In the genomic region with DNA sequence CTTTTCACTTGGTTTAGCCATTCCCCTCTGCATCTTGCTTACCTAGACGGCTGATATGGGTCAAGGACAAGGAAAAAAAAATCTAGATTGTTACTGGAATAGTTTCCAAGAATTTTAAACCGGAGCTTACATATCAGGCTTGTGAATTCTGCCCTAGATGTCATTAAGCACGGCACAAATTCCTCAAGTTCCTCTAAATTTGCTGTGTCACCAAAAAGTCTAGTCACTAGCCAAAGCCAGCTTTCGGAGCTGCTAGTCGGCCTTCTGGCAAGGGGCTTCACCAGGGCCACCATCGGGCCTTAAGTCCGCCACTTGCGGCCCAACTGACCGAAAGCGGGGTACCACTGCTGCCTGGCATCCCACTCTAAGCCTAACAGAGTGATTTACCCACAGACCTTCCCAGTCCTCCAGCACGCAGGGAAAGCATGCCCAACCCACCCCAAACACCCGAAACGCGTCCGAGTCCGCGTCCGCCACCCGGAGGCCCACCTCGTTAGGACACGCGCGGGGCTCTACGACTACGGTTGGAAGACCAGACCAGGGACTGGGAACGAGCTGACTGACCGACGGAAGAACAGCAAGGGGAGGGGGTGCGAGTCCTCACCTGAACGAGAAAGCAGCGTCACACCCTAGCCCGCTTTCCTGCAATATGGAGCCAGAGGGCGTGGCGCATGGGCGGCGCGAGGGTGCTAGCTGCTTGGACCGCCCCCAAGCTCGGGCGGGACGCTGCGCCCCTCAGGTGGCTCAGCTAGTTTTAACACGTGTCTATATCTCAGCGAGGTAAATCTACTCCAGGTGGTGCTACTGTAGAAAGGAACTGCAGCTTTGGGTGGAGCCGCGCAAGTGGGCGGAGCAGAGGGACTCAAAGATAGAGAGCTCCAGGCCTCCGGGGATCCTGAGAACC, we compare ENCODE assay signal across 7 mouse cellular contexts. TPM values are rescaled to one million over a fixed set of nuclear protein-coding genes. Genes with fewer than 3 reads are reported as not detected.
DNase-seq lines count a peak whose midpoint lies in the region; ATAC-seq lines count a peak whose summit lies in the region.

A gene (minus strand): TSS at position 843 of the 904 bp plus-strand sequence.

- H3K4me1 ChIP-seq in intestine, embryonic 15.5 days (replicated peaks): 0 out of 2 replicates have a peak, but pooled peaks cover 2% of the 10 kb centered on the region
- peaks cover 24% of the 10 kb centered on the region for H3K4me1 ChIP-seq in midbrain, embryonic 10.5 days

- no peaks in the 10 kb centered on the region for H3K27me3 ChIP-seq in intestine, embryonic 15.5 days (replicated peaks)
- peaks cover 13% of the 10 kb centered on the region for H3K27me3 ChIP-seq in midbrain, embryonic 10.5 days (ENCODE audit: low read depth, poor library complexity, severe bottlenecking)

- peak within 1 kb of the TSS; percentile 82 for H3K27ac ChIP-seq in intestine, embryonic 15.5 days
- peak within 1 kb of the TSS; percentile 76 for H3K27ac ChIP-seq in midbrain, embryonic 10.5 days (replicated peaks)

- peak within 1 kb of the TSS; percentile 75 for H3K9ac ChIP-seq in intestine, embryonic 15.5 days

- peak within 1 kb of the TSS; percentile 74 for H3K4me3 ChIP-seq in intestine, embryonic 15.5 days (replicated peaks)
- H3K4me3 ChIP-seq in midbrain, embryonic 10.5 days: peak within 1 kb of the TSS; percentile 76

- H3K36me3 ChIP-seq in intestine, embryonic 15.5 days: no peaks in the 10 kb centered on the region
- H3K36me3 ChIP-seq in midbrain, embryonic 10.5 days: peaks cover 13% of the 10 kb centered on the region

- DNase-seq in adrenal gland, adult 18-20 months (ENCODE audit: low spot score in 2 of 2): peak; percentile 78 to 80
- DNase-seq in embryo, embryonic 11 days: peak; percentile 87
- DNase-seq in gastrocnemius, postnatal 25 days: peak; percentile 73
- DNase-seq in left cerebral cortex, postnatal 25 days (ENCODE audit: low spot score in 2 of 2): peak; percentile 76 to 79
- peak; percentile 64 for DNase-seq in midbrain, embryonic 10.5 days (ENCODE audit: low spot score)
- peak; percentile 62 for DNase-seq in skeletal muscle tissue, adult 2 months (ENCODE audit: low read depth, low spot score)

- under 1% methylated on average over 48 of the region's 48 CpGs for WGBS in intestine, embryonic 15.5 days
- 2% methylated on average over 48 of the region's 48 CpGs for WGBS in midbrain, embryonic 10.5 days

- peak; percentile 96 for ATAC-seq in intestine, embryonic 15.5 days

- intact Hi-C loops in left cerebral cortex, postnatal 25 days (cut with DNase I): no loop called here

- H3K9me3 ChIP-seq in intestine, embryonic 15.5 days: no peaks in the 10 kb centered on the region
- H3K9me3 ChIP-seq in midbrain, embryonic 10.5 days (replicated peaks): no peaks in the 10 kb centered on the region

- peak within 1 kb of the TSS; percentile 83 for H3K4me2 ChIP-seq in intestine, embryonic 15.5 days (replicated peaks)

RNA-seq across cellular contexts. Expression of the gene that starts here (rescaled TPM):
- 100 to 1,000 TPM; 101 to 116 TPM for total RNA-seq in adrenal gland, adult 18-20 months (2021)
- total RNA-seq in gastrocnemius, postnatal 25 days (2021): 10 to 100 TPM; 22.0 to 27.4 TPM
- 45.5 and 47.0 TPM in 2 replicates for polyA plus RNA-seq in intestine, embryonic 15.5 days (2015; fragmentation: Nextera tagmentation; extraction: Ambion mirVana)
- total RNA-seq in left cerebral cortex, postnatal 25 days (2021): 10 to 100 TPM; 57.5 to 58.2 TPM
- polyA plus RNA-seq in midbrain, embryonic 10.5 days (2016; fragmentation: Nextera tagmentation; extraction: Ambion mirVana): 11.8 and 15.5 TPM in 2 replicates

Comparison
In these comparisons a context has a peak if more than half of its experiments do, and no peak if none do; other contexts are left out.
1. Peak in every context shown above with its lines: DNase-seq, ATAC-seq, H3K4me3 ChIP-seq and H3K27ac ChIP-seq.